Mouse (Mus musculus) kidney, embryonic 16.5 days (tissue): ENCODE results near the gene Sorl1. TPM values are rescaled to one million over a fixed set of nuclear protein-coding genes. Genes with fewer than 3 reads are reported as not detected.

Experiments used
- ATAC-seq: fragments of 200-750 bp; cut with Nextera tagmentation; 2 replicates; pipeline ENCODE4 v1.8.0; 2017; ENCODE audit warnings: moderate TSS enrichment; ENCODE audit not compliant: low FRiP score, low TSS enrichment
- H3K27ac ChIP-seq: fragments of 300-500 bp; sonication (generic); 2 replicates; pipeline ENCODE4 v1.5.1; 2014; ENCODE audit warnings: low read length
- H3K27me3 ChIP-seq: fragments of 300-500 bp; sonication (generic); 2 replicates; pipeline ENCODE4 v1.6.1; 2014; ENCODE audit warnings: low read length, control low read depth, mixed read lengths; ENCODE audit not compliant: insufficient read depth
- H3K36me3 ChIP-seq: fragments of 300-500 bp; sonication (generic); 2 replicates; pipeline ENCODE4 v1.6.1; 2014; ENCODE audit warnings: low read length, control low read depth, mixed read lengths; ENCODE audit not compliant: insufficient read depth
- H3K4me1 ChIP-seq: fragments of 300-500 bp; sonication (generic); 2 replicates; pipeline ENCODE4 v1.6.1; 2014; ENCODE audit warnings: low read length, control low read depth, mixed read lengths; ENCODE audit not compliant: insufficient read depth
- H3K4me2 ChIP-seq: fragments of 300-500 bp; sonication (generic); replicated peaks from 2 replicates; pipeline ENCODE4 v1.6.1; 2014; ENCODE audit warnings: low read depth, low read length
- H3K4me3 ChIP-seq: fragments of 300-500 bp; sonication (generic); 2 replicates; pipeline ENCODE4 v1.5.1; 2014; ENCODE audit warnings: mild to moderate bottlenecking, low read length
- H3K9ac ChIP-seq: fragments of 300-500 bp; sonication (generic); replicated peaks from 2 replicates; pipeline ENCODE4 v1.6.1; 2014; ENCODE audit warnings: low read length
- H3K9me3 ChIP-seq: fragments of 300-500 bp; sonication (generic); 2 replicates; pipeline ENCODE4 v1.6.1; 2016; ENCODE audit warnings: low read length, control low read depth
- WGBS: fragments of 180-500 bp; shearing (Covaris S2); extraction: QIAGEN DNeasy Blood & Tissue Kit; methylation state at CpG from one replicate; pipeline ENCODE4 v1.1.7; 2014; 5-methylcytosine and 5-hydroxymethylcytosine counted together
- polyA plus RNA-seq: library from polyadenylated mRNA; unstranded; fragments of >200 nt; fragmentation: Nextera tagmentation; extraction: Ambion mirVana; gene quantifications from 2 replicates; pipeline ENCODE4 v1.2.1, GENCODE M21; 2015

Sorl1 gene
- polyA plus RNA-seq, 1 experiment from 2014 or later = 12.5 TPM

- no peaks in the 10 kb centered on the region for H3K9me3 ChIP-seq
- H3K4me3 ChIP-seq = no peak overlapping the region
- H3K27ac ChIP-seq = no peak overlapping the region
- no peaks in the 10 kb centered on the region for H3K27me3 ChIP-seq
- ATAC-seq = no peak
- H3K36me3 ChIP-seq = no peaks in the 10 kb centered on the region
- no peak overlapping the region for H3K9ac ChIP-seq
- no peaks in the 10 kb centered on the region for H3K4me1 ChIP-seq
- no peak overlapping the region for H3K4me2 ChIP-seq
- WGBS = 88% methylated on average over 9 of the region's 9 CpGs
Measured at GRCm38 (mm10) chr9:41958282-41958681, 165.8 kb downstream of the Sorl1 start.

GRCm38 (mm10) chr9:41953486-41953885, 170.6 kb downstream of the Sorl1 start:
- 7% methylated on average over 8 of the region's 8 CpGs for WGBS
- ATAC-seq = no peak
- Histone ChIP-seq H3K27me3 (no peaks in the 10 kb centered on the region), H3K9ac (peak overlapping the region; percentile 51), H3K4me2 (peak overlapping the region; percentile 38), H3K36me3 (no peaks in the 10 kb centered on the region), H3K27ac (peak overlapping the region; percentile 50), H3K4me1 (peaks cover 31% of the 10 kb centered on the region), H3K4me3 (no peak overlapping the region), H3K9me3 (no peaks in the 10 kb centered on the region)

- no peaks in the 10 kb centered on the region for H3K27me3 ChIP-seq
- no peak overlapping the region for H3K4me3 ChIP-seq
- WGBS = 22% methylated on average over 7 of the region's 7 CpGs
- no peaks in the 10 kb centered on the region for H3K9me3 ChIP-seq
- no peak overlapping the region for H3K9ac ChIP-seq
- no peak for ATAC-seq
- peak overlapping the region; percentile 62; the same call in 1 of the 2 replicates for H3K27ac ChIP-seq
- no peaks in the 10 kb centered on the region for H3K36me3 ChIP-seq
- H3K4me2 ChIP-seq = no peak overlapping the region
- peaks cover 31% of the 10 kb centered on the region for H3K4me1 ChIP-seq
Measured at GRCm38 (mm10) chr9:41952650-41953204, 171.4 kb downstream of the Sorl1 start.

- peak overlapping the region; percentile 79 for H3K9ac ChIP-seq
- peak overlapping the region; percentile 52 for H3K4me3 ChIP-seq
- H3K4me1 ChIP-seq = peaks cover 31% of the 10 kb centered on the region
- no peaks in the 10 kb centered on the region for H3K36me3 ChIP-seq
- ATAC-seq = peak; percentile 33; the same call in 1 of the 2 replicates
- no peaks in the 10 kb centered on the region for H3K27me3 ChIP-seq
- no peaks in the 10 kb centered on the region for H3K9me3 ChIP-seq
- WGBS = 14% methylated on average over 16 of the region's 16 CpGs
- H3K4me2 ChIP-seq = peak overlapping the region; percentile 57
- H3K27ac ChIP-seq = peak overlapping the region; percentile 86
Measured at GRCm38 (mm10) chr9:41951472-41952129, 172.5 kb downstream of the Sorl1 start.

DNA sequence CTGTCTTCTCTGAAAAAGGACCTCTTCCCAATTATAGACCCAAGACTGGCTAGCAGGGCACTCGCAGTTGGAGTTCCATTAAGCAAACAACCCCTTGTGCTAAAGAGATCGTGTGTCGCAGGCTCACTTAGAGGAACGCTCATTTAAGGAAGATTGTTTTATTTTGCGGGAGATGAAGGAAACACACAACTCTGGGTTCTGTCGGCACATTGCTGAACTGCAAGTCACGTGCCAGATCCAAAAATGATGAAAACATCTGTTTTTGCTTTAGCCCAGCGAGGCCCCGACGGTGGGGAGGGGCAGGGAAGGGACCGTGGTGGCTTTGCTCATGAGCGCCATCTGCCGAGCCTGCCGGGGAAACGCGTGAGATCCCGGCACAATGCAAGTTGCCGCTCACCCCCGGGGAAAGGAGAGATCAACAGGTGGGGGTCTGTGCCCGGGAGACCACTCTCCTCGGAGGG, 173.1 kb downstream of the Sorl1 start:
- Histone ChIP-seq H3K27me3 (no peaks in the 10 kb centered on the region), H3K4me2 (peak overlapping the region; percentile 57), H3K4me1 (peaks cover 31% of the 10 kb centered on the region), H3K9me3 (no peaks in the 10 kb centered on the region), H3K27ac (peak overlapping the region; percentile 86), H3K36me3 (no peaks in the 10 kb centered on the region), H3K9ac (peak overlapping the region; percentile 79), H3K4me3 (peak overlapping the region; percentile 52)
- 0% methylated on average over 21 of the region's 21 CpGs for WGBS
- peak; percentile 80 for ATAC-seq

DNA sequence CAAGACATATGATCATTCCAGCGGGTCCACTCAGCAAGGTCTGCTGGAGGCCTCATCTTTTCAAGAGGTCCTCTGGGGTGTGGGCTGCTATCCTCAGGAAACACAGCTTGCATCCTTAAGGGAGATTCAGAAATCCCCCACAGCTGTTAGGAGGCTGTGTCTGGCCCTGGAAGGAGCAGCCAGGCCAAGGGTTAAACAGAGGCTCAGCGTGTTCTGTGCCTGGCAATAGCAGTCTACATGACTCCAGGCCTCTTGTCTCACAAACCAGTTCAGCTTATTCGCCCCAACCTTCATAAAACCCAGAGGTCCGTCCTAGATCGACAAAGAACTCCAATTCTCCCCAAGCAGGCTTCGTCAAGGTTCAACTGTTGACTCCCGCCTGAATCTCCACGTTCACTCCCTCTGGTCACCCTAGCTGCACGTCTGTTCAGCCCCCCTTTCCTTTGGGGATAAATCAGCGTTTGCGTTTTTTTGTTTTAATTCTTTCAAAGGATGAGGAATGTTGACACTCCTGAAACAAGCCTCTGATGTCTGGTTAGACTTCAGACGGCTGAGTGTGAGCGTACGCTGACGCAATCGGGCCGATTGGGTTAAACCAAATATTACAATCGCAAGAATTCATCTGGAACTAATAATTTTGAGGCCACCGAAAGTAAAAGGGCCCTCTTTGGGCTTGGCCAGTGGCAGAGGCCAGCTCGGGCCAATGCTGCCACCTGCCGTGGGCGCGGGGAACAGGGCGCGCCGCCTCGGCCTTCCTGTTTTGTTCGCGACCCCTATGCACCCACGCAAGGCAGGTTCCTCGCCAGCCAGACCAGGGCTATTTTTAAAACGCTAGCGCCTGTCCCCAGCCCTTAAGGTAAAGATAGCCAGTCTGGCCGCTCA, 173.7 kb downstream of the Sorl1 start:
- ATAC-seq = peak; percentile 85

GRCm38 (mm10) chr9:41949476-41949875, 174.6 kb downstream of the Sorl1 start:
- 66% methylated on average over 5 of the region's 5 CpGs for whole genome bisulfite sequencing
- no peaks in the 10 kb centered on the region for H3K27me3 ChIP-seq
- H3K4me3 ChIP-seq = no peak overlapping the region
- H3K27ac ChIP-seq = peak overlapping the region; percentile 86
- H3K4me2 ChIP-seq = no peak overlapping the region
- H3K4me1 ChIP-seq = peaks cover 31% of the 10 kb centered on the region
- no peaks in the 10 kb centered on the region for H3K36me3 ChIP-seq
- peak overlapping the region; percentile 79; the same call in 1 of the 2 replicates for H3K9ac ChIP-seq
- no peak for ATAC-seq
- H3K9me3 ChIP-seq = no peaks in the 10 kb centered on the region

More for the DNA sequence above, 173.7 kb downstream of the Sorl1 start:
- WGBS = 2% methylated on average over 34 of the region's 34 CpGs
- peaks cover 31% of the 10 kb centered on the region for H3K4me1 ChIP-seq
- no peaks in the 10 kb centered on the region for H3K36me3 ChIP-seq
- peak overlapping the region; percentile 79 for H3K9ac ChIP-seq
- H3K9me3 ChIP-seq = no peaks in the 10 kb centered on the region
- H3K4me2 ChIP-seq = peak overlapping the region; percentile 57
- no peaks in the 10 kb centered on the region for H3K27me3 ChIP-seq
- peak overlapping the region; percentile 52 for H3K4me3 ChIP-seq
- H3K27ac ChIP-seq = peak overlapping the region; percentile 86

DNA sequence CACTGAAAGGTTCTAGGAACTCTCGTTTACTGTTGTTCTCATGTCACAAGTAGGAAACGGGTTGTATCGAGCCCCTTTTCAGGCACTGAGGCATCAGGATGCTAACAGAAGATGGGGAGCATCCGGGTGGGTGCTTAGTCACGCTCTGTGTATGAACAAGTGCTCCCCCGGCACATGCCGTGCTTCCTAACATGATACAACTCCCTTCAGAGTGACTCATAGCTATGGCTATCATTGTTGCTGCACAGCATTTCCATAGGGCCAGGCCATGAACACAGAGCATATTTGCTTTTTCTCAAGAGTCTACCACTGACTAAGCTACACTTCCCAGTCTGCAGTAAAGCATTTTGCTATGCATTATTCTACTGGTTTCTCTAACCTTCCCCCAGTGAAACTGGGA, 179.1 kb downstream of the Sorl1 start:
- no peak for ATAC-seq
- Histone ChIP-seq H3K9me3 (no peaks in the 10 kb centered on the region), H3K4me1 (peaks cover 12% of the 10 kb centered on the region), H3K4me2 (no peak overlapping the region), H3K4me3 (no peak overlapping the region), H3K36me3 (no peaks in the 10 kb centered on the region), H3K27me3 (no peaks in the 10 kb centered on the region), H3K9ac (no peak overlapping the region), H3K27ac (no peak overlapping the region)
- WGBS = 86% methylated on average over 7 of the region's 7 CpGs

- no peaks in the 10 kb centered on the region for H3K36me3 ChIP-seq
- 68% methylated on average over 4 of the region's 4 CpGs for WGBS
- no peak for ATAC-seq
Measured at GRCm38 (mm10) chr9:41942970-41943635, 181.0 kb downstream of the Sorl1 start.

More at GRCm38 (mm10) chr9:41942970-41943635, 181.0 kb downstream of the Sorl1 start:
- Histone ChIP-seq H3K27ac (no peak overlapping the region), H3K27me3 (no peaks in the 10 kb centered on the region), H3K4me2 (no peak overlapping the region), H3K9ac (no peak overlapping the region), H3K9me3 (no peaks in the 10 kb centered on the region), H3K4me1 (peaks cover 13% of the 10 kb centered on the region), H3K4me3 (no peak overlapping the region)
